Mouse (Mus musculus) erythroid progenitor cell, adult 5-6 weeks (primary cell): Measurements from ENCODE around the gene Cnot1. TPM values are rescaled to one million over a fixed set of nuclear protein-coding genes. Genes with fewer than 3 reads are reported as not detected.

Experiments used
- ATAC-seq: replicated peaks from 2 replicates; pipeline ENCODE4 v1.8.0; 2016; ENCODE audit warnings: moderate number of reproducible peaks, mild to moderate bottlenecking, moderate TSS enrichment, inconsistent platforms; ENCODE audit not compliant: poor library complexity, low FRiP score, severe bottlenecking
- total RNA-seq, 2 experiments: library from RNA; stranded (forward) in 1 of 2; stranded (reverse) in 1 of 2; fragments of 150-400 nt in 1 of 2; fragments of 186-747, 209-891 nt in 1 of 2; gene quantifications; 2 replicates each; pipeline versions ENCODE4 v1.2.3 to v1.2.4; 2015 to 2017; ENCODE audit warnings: low replicate concordance in 2 of 2

Cnot1 gene
- total RNA-seq, 2 experiments from 2014 or later, result 224 to 228 TPM

DNA sequence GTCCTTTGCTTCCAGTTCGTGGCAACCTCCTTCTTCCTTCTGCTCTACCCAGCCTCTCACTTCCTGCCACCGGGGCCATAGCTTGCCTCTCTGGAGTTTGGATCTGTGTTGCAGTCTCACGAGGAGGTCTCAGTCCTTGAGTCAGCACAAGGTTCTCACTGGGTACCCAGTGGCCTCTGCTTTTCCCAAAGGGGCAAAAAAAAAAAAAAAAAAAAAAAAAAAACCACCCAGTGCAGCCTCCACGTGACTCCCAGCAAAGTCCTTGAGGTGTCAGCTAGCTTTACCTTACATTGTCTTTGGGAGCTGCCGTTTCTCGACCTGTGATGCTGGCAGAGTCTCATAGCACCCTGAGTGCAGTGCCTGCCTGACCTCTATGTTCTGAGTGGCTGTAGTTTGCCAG is 109.1 kb downstream of the Cnot1 start:
- ATAC-seq, result no peak

DNA sequence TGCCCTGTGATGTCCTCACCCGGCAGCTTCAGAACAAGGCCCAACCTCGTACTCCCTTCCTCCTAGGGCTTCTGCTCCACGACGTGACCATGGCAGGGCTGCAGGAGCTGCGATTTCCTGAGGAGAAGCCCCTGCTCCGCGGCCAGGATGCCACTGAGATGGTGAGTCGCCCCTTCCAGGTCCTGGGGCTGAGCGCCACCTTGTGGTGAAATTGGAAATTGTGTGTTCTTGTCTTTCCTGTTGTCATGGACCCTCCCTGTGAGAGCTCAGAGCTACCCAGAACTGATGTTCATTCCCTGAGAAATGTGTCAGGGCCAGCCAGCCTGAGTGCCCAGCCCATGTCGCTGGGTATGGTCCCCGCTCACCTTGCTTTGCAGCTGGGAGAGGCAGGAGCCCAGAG is 110.1 kb downstream of the Cnot1 start:
- ATAC-seq, result peak; percentile 53; the same call in 1 of the 2 replicates

- ATAC-seq, result no peak
These were observed 110.6 kb downstream of the Cnot1 start for GRCm38 (mm10) chr8:95696661-95697060.

GRCm38 (mm10) chr8:95694631-95695030 is 112.6 kb downstream of the Cnot1 start:
- ATAC-seq, result no peak

GRCm38 (mm10) chr8:95690929-95691541 is 116.2 kb downstream of the Cnot1 start:
- no peak for ATAC-seq

- no peak for ATAC-seq
These were observed 119.1 kb downstream of the Cnot1 start for GRCm38 (mm10) chr8:95688073-95688672.

- ATAC-seq, result no peak
These were observed 129.1 kb downstream of the Cnot1 start for GRCm38 (mm10) chr8:95678024-95678611.

DNA sequence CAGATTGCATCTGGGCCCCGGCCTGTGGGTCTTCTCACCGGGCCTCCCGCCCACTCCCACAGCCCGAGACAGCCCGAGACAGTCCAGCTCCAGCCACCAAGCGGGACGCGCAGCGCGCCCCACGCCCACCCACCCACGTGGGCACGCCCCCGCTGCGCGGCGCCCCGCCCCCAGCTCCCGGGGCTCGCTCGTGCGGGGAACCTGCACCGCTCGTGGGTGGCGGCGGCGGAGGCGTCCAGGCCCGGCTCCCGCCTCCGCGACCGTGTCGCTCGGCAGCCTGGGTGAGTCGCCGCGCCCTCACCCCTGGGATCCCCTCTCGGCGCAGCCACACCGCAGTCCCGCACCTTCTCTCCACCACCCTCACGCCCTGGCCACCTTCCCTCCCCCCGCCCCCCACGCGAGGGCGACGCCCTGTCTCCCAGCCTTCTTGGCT is 129.7 kb downstream of the Cnot1 start:
- no peak for ATAC-seq

- ATAC-seq, result no peak
These were observed 130.6 kb downstream of the Cnot1 start, which contains the start of gene Ndrg4 for GRCm38 (mm10) chr8:95676631-95677030. Gene Ndrg4, plus strand, starts transcription at chr8:95676980.

DNA sequence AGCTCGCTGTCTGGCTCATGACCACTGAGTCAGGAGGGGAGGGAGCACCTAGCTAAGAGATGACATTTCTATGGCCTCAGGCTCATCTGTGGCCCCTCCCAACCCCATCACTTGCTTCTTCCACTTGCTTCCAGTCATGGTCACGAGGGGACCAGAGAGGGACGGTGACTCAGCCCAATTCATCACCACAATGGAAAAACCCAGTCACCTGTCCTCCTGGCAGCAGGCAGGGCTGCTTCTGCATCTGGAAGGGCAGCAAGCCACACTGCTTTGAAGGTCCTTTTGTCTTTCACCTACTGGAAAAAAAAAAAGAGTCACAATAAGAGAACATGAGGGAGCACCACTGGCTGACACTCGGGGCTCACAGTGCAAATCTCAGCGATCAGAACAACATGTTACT is 134.5 kb downstream of the Cnot1 start:
- ATAC-seq, result no peak

- ATAC-seq, result no peak
These were observed 135.4 kb downstream of the Cnot1 start for GRCm38 (mm10) chr8:95671861-95672260.

GRCm38 (mm10) chr8:95669967-95670366 is 137.3 kb downstream of the Cnot1 start:
- no peak for ATAC-seq

Other genes starting within 250 kb of the Cnot1 start
- gene Prss54, start 231.1 kb downstream of the Cnot1 start, total RNA-seq (2015; ENCODE audit: low replicate concordance), result not detected in 2 replicates
- gene Prss54, start 231.1 kb downstream of the Cnot1 start, total RNA-seq (2017; ENCODE audit: low replicate concordance), result not detected in 2 replicates
- 18.9 and 34.6 TPM in 2 replicates for gene Gins3, start 174.0 kb downstream of the Cnot1 start, total RNA-seq (2015; ENCODE audit: low replicate concordance)
- 41.4 and 54.2 TPM in 2 replicates for gene Gins3, start 174.0 kb downstream of the Cnot1 start, total RNA-seq (2017; ENCODE audit: low replicate concordance)
- not detected in 2 replicates for gene Ndrg4, start 130.5 kb downstream of the Cnot1 start, total RNA-seq (2015; ENCODE audit: low replicate concordance)
- 0.26 TPM in 1 of 2 replicates, not detected in the other for gene Ndrg4, start 130.5 kb downstream of the Cnot1 start, total RNA-seq (2017; ENCODE audit: low replicate concordance)
- 6.8 and 8.8 TPM in 2 replicates for gene Setd6, start 91.6 kb downstream of the Cnot1 start, total RNA-seq (2015; ENCODE audit: low replicate concordance)
- gene Setd6, start 91.6 kb downstream of the Cnot1 start, total RNA-seq (2017; ENCODE audit: low replicate concordance), result 16.6 and 17.5 TPM in 2 replicates
- 32.7 and 37.8 TPM in 2 replicates for gene Sap18b, start 17.9 kb upstream of the Cnot1 start, total RNA-seq (2015; ENCODE audit: low replicate concordance)
- gene Sap18b, start 17.9 kb upstream of the Cnot1 start, total RNA-seq (2017; ENCODE audit: low replicate concordance), result 71.5 and 165 TPM in 2 replicates
- gene Slc38a7, start 46.1 kb upstream of the Cnot1 start, total RNA-seq (2015; ENCODE audit: low replicate concordance), result 0.72 and 2.9 TPM in 2 replicates
- gene Slc38a7, start 46.1 kb upstream of the Cnot1 start, total RNA-seq (2017; ENCODE audit: low replicate concordance), result 1.9 and 4.5 TPM in 2 replicates
- 26.3 and 40.7 TPM in 2 replicates for gene Got2, start 81.1 kb upstream of the Cnot1 start, total RNA-seq (2015; ENCODE audit: low replicate concordance)
- gene Got2, start 81.1 kb upstream of the Cnot1 start, total RNA-seq (2017; ENCODE audit: low replicate concordance), result 15.7 and 20.7 TPM in 2 replicates